Mouse (Mus musculus): ENCODE measurements around the gene Mlycd.

Mlycd gene

DNA sequence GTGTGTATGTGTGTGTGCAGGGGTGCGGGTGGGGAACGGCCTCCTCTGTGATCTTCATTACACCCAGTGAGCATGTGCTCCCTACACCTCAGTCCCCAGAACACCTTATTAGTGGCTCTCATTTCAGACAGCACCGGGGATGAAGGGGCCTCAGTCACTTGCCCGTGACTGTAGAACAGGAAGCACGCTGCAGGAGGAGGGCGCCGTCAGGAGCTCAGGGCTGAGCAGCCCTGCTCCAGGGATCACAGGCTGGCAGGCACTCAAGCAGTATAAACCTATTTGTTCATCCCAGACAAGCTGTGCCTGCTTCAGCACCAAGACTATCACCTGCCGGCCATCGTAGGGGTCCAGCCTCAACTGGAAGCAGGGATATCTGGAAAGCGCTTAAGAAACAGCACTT, 9.2 kb downstream of the Mlycd start:
- DNase-seq = no peak

DNA sequence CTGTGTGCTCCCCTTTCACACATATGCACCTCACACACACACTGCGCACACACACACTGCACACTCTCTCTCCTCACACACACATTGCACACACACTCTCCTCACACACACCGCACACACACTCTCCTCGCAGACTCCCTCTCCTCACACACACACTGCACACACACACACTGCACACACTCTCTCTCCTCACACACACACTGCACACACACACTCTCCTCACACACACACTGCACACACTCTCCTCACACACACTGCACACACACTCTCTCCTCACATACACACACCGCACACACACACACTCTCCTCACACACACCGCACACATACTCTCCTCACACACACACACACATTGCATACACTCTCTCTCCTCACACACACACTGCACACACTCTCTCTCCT, 10.0 kb downstream of the Mlycd start:
- DNase-seq = no peak

DNA sequence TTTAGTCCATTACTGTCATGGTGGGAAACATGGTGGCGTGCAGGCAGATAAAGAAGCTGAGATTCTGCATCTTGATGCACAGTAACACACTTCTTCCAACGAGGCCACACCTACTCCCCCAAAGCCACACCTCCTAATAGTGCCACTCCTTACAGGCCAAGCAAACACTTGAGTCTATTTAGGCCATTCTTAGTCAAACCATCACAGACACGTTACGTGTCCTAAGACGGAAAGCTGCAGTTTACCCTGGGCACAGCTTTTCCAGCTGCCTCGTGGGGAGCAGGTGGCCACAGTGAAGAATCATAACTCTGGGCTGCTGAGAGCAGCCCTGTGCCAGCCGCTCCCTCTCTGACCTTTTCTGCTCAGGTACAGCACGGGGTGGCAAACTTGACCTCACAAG, 13.6 kb downstream of the Mlycd start:
- no peak for DNase-seq

- no peak for DNase-seq
These were observed 17.5 kb downstream of the Mlycd start for GRCm38 (mm10) chr8:119412037-119412734.

DNA sequence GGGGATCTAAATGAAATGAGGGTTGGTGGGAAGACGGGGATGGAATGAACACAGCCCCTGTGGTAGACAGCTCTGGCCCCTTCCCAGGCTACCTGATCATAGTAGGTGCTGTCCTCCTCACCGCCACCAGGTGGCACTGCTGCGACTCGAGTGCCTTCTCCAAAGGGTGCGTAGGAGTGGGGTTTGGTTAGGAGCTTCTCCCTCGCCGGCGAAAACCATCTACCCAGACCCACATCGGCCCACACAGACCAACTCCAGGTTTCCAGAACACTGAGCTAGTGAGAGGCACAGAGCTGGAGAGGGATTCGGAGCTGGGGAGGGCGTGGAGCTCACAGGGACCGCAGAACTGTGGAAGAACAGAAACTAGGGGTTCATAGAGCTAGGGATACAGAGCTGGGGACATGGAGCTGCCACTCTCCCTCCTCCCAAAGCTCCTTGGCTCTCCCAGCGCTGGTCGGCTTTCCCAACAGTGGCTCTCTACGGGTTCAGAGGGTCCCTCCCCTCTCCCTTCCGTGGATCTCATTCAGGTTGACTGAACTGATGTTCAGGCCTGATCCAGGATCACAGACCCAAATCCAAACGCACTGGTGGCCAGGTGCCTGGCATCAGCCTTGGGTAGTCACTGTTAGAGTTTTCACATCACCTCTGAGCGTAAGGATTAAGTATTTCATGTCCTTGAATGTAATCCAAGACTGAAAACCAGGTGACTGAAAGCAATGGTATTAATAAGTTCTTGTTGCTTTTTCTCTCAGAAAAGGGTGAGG, 18.2 kb downstream of the Mlycd start:
- peak; percentile 79 to 81 for DNase-seq

- DNase-seq = no peak
These were observed 18.9 kb downstream of the Mlycd start for GRCm38 (mm10) chr8:119413605-119414004.

GRCm38 (mm10) chr8:119420318-119420717, 25.6 kb downstream of the Mlycd start:
- DNase-seq = no peak

DNA sequence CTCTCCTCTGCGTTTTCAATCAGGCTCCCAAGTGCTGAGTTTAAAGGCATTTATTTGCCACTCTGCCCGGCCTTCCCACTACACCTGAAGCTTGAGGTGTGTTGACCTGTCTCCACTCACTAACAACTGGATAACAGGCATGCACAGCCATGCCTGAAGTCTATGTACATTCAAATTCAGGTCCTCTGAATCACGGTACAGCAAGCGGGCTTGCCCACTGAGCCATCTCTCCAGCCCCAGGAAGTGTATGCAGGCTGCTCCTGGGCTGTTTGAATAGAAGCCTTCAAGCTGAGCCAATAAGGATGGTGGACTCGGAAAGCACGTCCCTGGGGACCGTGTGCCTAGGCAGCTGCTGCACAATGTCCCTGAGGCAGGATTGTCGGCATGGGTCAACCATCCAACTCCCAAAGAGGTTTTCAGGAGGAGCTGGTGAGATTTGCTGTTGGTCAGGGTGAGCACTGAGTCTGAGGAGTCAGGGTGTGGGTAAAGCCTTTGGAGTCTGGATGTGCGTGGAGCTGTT, 27.0 kb downstream of the Mlycd start:
- DNase-seq = no peak

DNA sequence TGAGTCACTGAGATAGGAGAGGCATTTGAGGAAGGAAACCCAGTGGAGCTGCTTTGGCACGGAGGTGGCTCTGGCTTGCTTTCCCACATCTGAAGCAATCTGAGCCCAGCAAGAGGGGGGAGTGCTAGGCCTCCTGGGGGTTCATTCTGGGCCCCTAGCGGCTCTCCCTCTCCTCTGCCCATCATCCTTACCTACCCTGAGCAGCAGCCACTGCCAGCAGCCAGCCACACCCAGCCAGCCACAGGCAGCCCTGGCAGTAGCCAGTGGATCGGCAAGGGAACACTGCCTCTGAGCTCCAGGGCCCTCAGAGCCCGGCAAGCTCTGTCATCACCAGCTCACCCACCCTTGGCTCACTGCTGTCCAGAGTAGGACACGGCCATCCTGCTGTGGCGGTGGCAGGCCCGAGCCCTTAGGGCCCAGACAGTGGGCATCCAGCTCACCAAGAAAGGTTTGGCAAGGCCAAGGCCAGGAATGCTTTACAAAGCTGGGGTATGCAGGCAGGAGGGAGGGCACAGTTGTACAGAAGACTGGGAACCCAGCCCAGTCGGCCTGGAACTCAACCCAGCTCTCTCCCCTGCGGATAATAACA, 27.5 kb downstream of the Mlycd start:
- no peak for DNase-seq

DNA sequence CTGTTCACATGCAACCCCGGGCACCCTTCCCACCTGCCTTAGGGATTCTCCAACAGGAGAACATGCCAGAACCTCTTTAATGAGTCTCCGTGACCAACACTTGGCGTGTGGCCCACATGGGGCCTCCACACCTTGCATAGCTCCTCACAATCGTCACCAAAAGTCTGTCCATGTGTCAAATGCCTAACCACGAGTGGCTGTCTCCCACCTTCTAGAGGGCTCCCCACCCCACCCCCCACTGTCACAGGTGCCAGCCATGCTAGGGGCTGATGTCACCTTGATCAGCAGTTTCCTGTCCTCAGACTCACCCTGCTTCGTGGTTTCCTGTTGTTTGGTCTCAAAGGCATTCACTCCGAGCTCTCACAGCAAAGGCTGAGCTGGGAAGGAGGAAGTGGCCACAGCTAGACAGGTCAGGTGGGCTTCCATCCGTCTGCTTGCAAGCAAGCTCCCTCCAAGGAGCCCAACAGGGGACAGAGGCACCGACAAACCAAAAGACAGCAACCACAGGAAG, 29.0 kb downstream of the Mlycd start:
- peak in 1 of 2 experiments; percentile 44 for DNase-seq

DNA sequence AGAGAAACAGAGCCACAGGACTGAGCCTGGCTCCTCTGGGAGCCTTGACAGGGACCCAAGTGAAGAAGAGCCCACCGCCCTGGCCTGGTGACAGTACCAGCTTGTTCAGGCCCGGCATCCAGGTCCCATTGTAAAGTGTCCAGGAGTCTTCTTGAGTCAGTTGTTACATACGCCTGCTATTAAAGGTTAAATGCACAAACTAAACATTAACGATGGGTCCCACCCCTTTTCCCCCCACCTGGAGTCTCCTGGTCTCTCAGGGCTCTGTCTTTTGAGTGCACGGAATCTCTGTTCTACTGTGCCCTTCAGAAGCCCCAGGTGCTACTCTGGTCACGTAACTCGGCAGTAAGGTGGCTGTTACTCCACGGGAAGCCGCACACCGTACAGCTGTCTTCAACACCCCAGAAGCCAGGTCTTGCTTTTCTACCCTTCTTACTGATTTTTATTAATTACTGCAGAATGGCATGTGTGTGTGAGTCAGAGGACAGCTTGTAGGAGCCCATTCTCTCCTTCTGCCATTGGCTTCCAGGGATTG, 29.6 kb downstream of the Mlycd start:
- no peak for DNase-seq

- no peak for DNase-seq
These were observed 30.1 kb downstream of the Mlycd start for GRCm38 (mm10) chr8:119424740-119425139.

DNA sequence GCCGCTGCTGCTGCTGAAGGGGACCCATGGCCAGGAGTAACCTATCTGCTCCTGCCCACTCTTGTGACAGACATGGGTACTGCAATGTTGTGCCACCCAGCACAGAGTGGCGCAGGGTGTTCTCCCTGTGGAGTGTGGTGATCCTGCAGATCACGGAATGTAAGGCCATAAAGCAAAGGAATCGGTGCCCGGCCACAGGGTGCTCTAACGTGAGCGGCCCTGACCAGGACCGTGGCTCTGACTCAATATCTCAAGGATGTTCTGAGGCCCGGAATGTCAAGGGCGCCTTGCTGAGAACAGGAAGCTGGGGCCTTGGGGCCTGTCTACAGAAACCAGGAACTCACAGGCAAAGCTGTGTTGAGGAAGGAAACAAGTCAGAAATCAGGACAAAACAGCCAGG, 30.9 kb downstream of the Mlycd start:
- DNase-seq = no peak

DNA sequence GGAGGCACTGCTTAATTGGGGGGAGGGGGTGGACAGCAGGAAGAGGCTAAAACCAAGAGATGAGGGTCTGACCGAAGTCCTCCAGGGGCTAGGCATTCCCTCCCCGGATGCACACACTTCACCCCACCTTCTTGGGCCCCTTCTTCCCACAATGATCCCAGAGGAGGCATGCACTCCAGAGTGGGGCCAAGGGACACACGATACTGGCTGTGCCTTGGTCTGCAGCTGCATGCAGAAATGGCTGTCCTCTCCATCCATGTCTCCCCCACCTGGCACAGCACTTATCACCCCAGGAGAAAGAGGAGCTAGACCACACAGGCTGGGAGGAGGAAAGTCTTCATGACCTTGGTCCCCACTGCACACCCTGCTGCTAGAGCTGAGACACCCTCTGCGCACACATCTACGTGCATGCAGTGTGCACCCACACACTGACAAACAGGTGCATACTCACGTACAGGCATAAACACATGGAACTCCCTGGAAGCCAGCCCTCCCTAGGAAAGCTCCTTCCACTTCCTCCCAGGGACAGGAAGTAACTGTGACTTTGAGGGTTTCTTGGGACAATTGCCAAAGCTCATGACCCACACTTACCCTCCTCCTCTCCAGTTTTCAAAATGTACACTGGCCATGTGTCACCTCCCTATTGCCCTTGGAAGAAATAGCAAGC, 31.5 kb downstream of the Mlycd start:
- DNase-seq = no peak

DNA sequence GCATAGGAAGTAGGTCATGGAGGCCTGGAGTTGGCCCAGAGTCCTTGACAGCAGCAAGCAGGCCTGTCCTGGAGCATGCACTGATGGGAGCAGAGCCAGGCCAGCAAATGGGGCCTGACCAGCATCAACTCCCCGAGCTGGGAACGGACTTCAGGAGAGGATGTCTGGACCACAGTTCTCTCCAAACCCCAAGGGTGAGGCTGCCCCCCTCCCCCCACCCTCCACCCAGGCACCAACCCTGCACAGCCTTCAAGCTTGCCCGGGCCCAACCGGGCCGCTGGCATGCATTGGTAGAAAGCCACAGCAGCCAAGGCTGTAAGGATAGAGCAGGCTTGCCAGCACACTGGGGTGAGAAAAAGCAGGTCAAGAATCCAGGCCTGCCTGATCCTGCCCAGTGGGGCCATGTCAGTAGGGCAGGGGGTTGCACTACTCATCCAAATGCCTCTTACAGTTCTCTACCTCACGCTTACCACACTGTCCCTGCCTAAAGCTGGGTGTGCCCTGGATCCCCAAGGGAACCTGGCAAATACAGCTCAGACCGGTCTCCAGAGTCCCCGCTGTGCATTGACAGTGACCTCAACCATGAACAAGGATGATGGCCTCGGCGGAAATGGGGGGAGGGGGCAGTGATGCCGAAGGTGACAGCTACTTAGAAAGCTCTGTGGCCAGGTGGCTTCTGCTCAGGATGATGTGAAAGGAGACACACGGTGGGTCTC, 33.1 kb downstream of the Mlycd start:
- peak in 1 of 2 experiments; percentile 55 for DNase-seq

GRCm38 (mm10) chr8:119428350-119428740, 33.7 kb downstream of the Mlycd start:
- no peak for DNase-seq

GRCm38 (mm10) chr8:119428766-119429327, 34.2 kb downstream of the Mlycd start:
- DNase-seq = no peak

- no peak for DNase-seq
These were observed 34.9 kb downstream of the Mlycd start for GRCm38 (mm10) chr8:119429552-119429951.

DNA sequence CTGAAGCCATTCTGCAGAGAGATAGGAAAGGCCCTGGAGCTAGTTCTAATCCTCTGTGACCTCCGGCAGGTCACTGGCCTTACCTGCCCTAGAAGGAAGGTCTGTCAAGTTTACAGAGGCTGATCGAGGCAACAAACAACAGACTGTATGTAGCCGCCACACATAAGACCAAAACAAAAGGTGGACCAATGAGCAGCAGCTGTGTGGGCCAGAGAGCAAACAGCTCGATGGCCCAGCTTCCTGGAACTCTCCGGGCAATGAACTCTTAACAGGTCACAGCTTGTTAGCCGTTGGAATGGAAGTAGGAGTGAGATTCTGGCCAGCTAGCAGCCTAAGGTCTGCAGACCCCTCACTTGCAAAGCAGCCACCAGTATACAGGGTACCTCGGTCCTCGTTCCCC, 35.6 kb downstream of the Mlycd start:
- DNase-seq = no peak

DNA sequence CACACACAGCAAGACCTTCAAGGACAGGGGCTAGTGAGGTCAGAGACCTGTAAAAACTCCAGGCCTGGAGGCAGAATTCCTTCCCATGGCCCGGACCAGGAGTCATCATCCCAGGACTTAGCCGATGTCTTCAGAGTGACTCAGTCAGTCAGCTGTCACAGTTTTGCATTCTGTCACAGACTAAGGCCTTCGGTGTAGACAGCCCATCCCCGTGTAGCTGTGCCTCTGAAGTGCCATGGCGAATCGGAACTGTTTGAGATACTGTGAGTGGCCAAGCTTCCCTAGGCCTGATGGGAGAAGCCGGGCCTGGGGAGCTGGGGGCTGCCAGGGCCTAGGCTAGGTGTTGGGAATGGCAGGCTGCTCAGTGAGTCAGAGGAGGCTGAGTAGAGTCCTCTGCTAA, 36.0 kb downstream of the Mlycd start:
- no peak for DNase-seq

GRCm38 (mm10) chr8:119432372-119432771, 37.7 kb downstream of the Mlycd start:
- no peak for DNase-seq

Data from cerebellum, postnatal 36 days (tissue).